Mouse (Mus musculus) small intestine, adult 2 months (tissue): Measurements from ENCODE around the gene Pum2. TPM values are rescaled to one million over a fixed set of nuclear protein-coding genes. Genes with fewer than 3 reads are reported as not detected.
A peak's percentile ranks its signal among the peaks of the same experiment; 100 is the strongest.

Experiments used
- H3K27ac ChIP-seq: fragments of 200-500 bp; 2 replicates; pipeline ENCODE4 v1.5.1; 2012; ENCODE audit warnings: low read depth, low read length, control low read depth, inconsistent platforms; ENCODE audit not compliant: insufficient read depth
- H3K27me3 ChIP-seq: fragments of 200-500 bp; 2 replicates; pipeline ENCODE4 v1.6.1; 2012; ENCODE audit warnings: mild to moderate bottlenecking, moderate library complexity, low read length, inconsistent platforms; ENCODE audit not compliant: control insufficient read depth, insufficient read depth
- H3K36me3 ChIP-seq: fragments of 200-500 bp; 2 replicates; pipeline ENCODE4 v1.6.1; 2012; ENCODE audit warnings: mild to moderate bottlenecking, low read length, control low read depth, inconsistent platforms; ENCODE audit not compliant: control insufficient read depth, insufficient read depth
- H3K4me1 ChIP-seq: fragments of 200-500 bp; 2 replicates; pipeline ENCODE4 v1.6.1; 2012; ENCODE audit warnings: low read length, inconsistent platforms, mixed read lengths; ENCODE audit not compliant: control insufficient read depth, insufficient read depth, insufficient read length
- H3K4me3 ChIP-seq: fragments of 200-500 bp; 2 replicates; pipeline ENCODE4 v1.5.1; 2012; ENCODE audit warnings: low read depth, mild to moderate bottlenecking, control low read depth, inconsistent platforms, low read length, moderate library complexity
- CTCF ChIP-seq: fragments of 200-500 bp; IDR thresholded peaks from 2 replicates; pipeline ENCODE4 v1.5.1; 2012; ENCODE audit warnings: low read depth, mild to moderate bottlenecking, control low read depth, inconsistent platforms, low read length, moderate library complexity, mixed read lengths; ENCODE audit not compliant: insufficient replicate concordance, insufficient read length; ENCODE audit errors: extremely low read depth
- POLR2A ChIP-seq: fragments of 200-500 bp; IDR thresholded peaks from 2 replicates; pipeline ENCODE4 v1.6.1; 2012; ENCODE audit warnings: low read depth, mild to moderate bottlenecking, control low read depth, inconsistent platforms, low read length, moderate library complexity
- WGBS: fragments of 180-500 bp; shearing (Covaris S2); methylation state at CpG from one replicate; pipeline ENCODE4 v1.1.7; 2018; 5-methylcytosine and 5-hydroxymethylcytosine counted together
- polyA plus RNA-seq: library from polyadenylated mRNA; depleted of rRNA; stranded (reverse); fragments of >200 nt; gene quantifications from 2 replicates; pipeline ENCODE4 v1.2.3, GENCODE M21; 2012

Pum2 gene
- polyA plus RNA-seq, 1 experiment = 33.9 TPM

DNA sequence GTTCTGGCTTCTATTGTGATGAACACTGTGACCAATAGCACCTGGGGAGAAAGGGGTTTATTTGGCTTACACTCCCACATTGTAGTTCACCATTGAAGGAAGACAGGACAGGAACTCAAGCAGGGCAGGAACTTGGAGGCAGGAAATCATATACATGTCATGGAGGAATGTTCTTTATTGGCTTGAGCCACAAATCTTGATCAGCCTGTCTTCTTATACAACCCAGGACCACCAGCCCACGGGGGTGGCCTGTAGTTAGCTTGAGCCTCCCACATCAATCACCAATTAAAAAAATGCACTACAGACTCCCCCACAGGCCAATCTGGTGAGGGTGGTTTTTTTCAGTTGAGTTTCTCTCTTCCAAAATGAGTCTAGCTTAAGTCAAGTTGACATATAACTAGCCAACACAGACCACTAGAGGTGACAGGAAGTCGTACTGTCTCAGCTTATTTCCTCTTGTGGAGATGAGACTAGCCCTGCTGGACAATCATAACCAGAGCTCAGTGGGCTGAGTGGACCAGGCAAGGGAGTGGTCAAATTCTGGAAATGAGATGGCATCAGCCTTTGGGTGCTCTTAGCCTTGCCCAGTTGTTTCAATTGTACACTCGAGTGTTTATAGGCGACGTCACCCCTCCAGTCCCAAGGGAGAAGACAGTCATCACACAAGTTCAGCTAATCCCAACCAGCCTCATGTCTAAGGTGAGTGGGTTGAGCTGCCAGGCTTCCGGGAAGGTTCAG, 16.1 kb upstream of the Pum2 start:
- H3K27me3 ChIP-seq = no peaks in the 10 kb centered on the region
- no peak overlapping the region for H3K4me3 ChIP-seq
- H3K27ac ChIP-seq = no peak overlapping the region; the same call in 1 of the 2 replicates
- WGBS = 86% methylated on average over 6 of the region's 6 CpGs
- TF ChIP-seq POLR2A (no peak), CTCF (no peak)
- H3K36me3 ChIP-seq = no peaks in the 10 kb centered on the region
- peaks cover 4% of the 10 kb centered on the region; the same call in 1 of the 2 replicates for H3K4me1 ChIP-seq

DNA sequence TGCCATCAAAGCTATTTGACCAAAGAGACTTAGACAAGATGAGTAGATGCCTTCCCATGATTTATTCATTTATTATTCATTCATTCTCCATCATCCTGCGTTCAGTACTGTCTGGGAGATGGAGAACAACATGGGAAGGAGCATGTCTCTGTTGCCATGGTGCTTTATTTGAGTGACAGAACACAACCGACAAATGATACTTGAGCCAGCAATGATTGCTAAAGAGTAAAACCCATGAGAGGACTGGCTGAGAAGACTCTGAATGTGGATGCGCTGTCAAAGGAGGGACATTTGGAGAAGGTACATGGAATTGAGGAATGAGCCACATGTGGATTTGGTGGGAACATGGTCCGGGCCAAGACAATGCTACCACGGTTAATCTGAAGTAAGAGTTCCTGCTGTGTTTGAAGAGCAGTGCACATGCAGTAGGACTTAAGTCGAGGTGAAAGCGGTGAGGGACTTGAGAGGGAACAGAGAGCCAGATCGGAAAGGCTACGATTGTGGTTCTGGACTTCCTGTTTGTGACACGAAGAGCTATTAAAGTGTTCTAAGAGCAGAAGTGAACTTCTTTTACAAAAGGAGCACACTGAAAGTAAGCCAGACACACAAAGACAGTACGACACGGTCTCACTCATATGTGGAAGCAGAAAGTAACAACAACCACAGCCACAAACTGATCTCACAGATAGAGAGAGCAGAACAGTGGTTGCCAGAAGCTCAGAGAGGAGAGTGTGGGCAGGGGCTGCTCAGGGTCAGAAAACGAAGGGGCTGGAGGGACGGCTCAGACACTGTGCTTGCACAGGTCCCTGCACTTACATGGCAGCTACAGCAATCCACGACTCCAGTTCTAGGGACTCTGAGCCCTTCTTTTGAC, 14.3 kb upstream of the Pum2 start:
- H3K4me3 ChIP-seq = 0 out of 2 replicates have a peak overlapping the region, but pooled peaks have one; percentile 27
- 82% methylated on average over 15 of the region's 15 CpGs for WGBS
- peak overlapping the region; percentile 79 for H3K27ac ChIP-seq
- no peaks in the 10 kb centered on the region for H3K36me3 ChIP-seq
- H3K4me1 ChIP-seq = peaks cover 4% of the 10 kb centered on the region; the same call in 1 of the 2 replicates
- TF ChIP-seq CTCF = no peak
- TF ChIP-seq POLR2A = no peak
- no peaks in the 10 kb centered on the region for H3K27me3 ChIP-seq

GRCm38 (mm10) chr12:8661747-8662146, 12.2 kb upstream of the Pum2 start:
- TF ChIP-seq CTCF (no peak), POLR2A (no peak)
- WGBS = 39% methylated on average over 3 of the region's 3 CpGs
- H3K4me3 ChIP-seq = no peak overlapping the region
- no peaks in the 10 kb centered on the region for H3K27me3 ChIP-seq
- peaks cover 4% of the 10 kb centered on the region; the same call in 1 of the 2 replicates for H3K4me1 ChIP-seq
- H3K27ac ChIP-seq = no peak overlapping the region
- no peaks in the 10 kb centered on the region for H3K36me3 ChIP-seq

DNA sequence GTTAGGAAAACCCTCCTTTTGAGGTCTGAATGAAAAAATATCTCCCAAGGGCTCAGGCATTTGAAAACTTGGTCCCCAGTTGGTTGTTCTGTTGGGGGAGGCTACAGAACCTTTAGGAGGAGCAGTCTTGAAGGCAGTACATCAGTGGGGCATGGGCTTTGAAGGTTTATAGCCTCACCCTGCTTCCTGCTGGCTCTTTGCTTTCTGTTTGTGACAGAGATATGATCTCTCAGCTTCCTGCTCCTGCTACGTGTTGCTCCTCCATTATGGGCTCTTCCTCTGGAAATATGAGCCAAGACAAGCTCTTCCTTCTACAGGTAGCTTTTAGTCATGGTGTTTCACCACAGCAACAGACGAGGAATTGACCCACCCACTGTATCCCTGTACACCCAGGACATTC, 11.8 kb upstream of the Pum2 start:
- Histone ChIP-seq H3K36me3 (no peaks in the 10 kb centered on the region), H3K27me3 (no peaks in the 10 kb centered on the region), H3K27ac (no peak overlapping the region), H3K4me1 (peaks cover 4% of the 10 kb centered on the region; the same call in 1 of the 2 replicates), H3K4me3 (no peak overlapping the region)
- TF ChIP-seq CTCF = no peak
- no peak for TF ChIP-seq POLR2A
- WGBS = 23% methylated on average over 2 of the region's 2 CpGs

DNA sequence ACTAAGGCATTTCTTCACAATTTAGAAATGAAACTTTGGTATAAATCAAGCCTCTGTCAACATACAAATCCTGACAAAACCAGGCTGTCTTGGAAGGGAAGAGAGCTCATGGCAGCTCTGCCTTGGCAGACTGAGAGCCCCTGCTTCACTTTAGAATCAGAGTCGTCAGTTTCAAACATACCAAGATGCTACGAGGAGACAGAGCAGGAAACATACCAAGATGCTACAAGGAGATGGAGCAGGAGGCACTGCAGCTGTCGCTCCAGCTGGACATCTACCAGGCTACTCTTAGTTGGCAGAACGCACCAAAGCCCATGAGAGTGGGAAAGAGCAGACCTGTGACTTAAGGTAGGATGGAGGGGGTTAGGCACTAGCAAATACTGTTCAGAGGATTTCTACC, 11.2 kb upstream of the Pum2 start:
- no peak overlapping the region for H3K4me3 ChIP-seq
- no peak overlapping the region for H3K27ac ChIP-seq
- H3K27me3 ChIP-seq = no peaks in the 10 kb centered on the region
- H3K36me3 ChIP-seq = no peaks in the 10 kb centered on the region
- H3K4me1 ChIP-seq = peaks cover 4% of the 10 kb centered on the region; the same call in 1 of the 2 replicates
- 77% methylated on average over 4 of the region's 4 CpGs for WGBS
- TF ChIP-seq CTCF (no peak), POLR2A (no peak)

DNA sequence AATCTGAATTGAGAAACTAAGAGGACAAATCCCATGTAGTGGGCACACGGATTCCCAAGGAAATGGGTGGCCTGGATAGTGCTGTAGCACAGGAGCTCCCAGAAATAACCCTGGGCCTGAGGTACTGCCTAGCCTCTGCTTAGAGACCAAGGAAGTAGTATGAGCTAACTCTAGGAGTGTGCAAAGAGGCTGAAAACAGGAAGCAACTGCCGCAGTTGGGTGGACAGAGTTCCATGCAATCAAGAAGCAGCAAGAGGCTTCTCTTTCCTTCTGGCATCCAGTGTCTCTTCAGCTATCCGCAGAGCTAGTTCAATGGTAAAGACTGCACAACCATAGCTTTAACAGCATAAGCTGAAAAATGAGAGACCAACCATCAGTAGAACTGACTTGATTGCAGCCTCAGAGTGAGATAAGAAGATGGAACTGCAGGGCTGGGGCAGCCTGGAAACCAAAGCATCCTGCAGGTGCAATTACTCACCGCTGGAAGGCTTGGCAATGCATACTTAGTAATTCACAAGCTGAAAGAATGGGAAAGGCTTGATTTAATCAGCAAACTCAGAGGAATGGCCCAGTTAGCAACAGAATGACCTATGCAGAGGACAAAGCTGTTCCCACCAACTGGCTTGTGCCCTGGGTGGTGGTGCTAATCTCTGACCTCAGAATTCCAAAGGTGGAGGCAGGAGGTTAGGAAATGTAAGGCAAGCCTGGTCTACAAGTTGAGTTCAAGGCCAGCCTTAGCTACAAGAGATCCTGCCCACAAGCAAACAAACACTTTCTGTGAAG, 6.3 kb upstream of the Pum2 start:
- Histone ChIP-seq H3K4me3 (no peak overlapping the region), H3K36me3 (no peaks in the 10 kb centered on the region), H3K4me1 (no peaks in the 10 kb centered on the region), H3K27me3 (no peaks in the 10 kb centered on the region), H3K27ac (no peak overlapping the region)
- WGBS = 68% methylated on average over 4 of the region's 4 CpGs
- no peak for TF ChIP-seq POLR2A
- TF ChIP-seq CTCF = no peak
